Mouse (Mus musculus): ENCODE data around the gene Gm20388.

DNA sequence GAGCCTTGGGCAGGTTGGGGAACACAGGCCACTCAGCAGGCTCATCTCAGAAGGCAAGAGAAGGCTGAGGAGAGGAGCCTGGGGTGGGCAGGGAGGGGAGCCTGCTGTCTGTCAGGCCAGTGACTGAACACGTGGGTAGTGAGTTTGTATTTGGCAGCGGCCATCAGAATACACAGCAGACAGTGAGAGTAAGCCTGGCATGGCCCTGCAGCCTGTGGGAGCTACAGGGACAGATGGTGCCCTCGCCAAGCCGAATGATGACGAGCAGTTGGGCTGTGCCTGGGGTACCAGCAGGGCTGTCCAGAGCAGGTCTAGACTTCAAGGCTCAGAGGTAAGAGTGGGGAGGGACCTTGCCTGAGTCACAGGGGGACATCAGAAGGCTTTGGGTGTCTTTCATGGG, 716.7 kb downstream of the Gm20388 start:
- TF ChIP-seq CTCF (IDR thresholded peaks at IDR 0.05; ENCODE audit: extremely low read depth, insufficient read depth, low read length) (no peak), POLR2A (IDR thresholded peaks at IDR 0.05; ENCODE audit: extremely low read depth, insufficient read depth, low read length) (no peak)

All from cortical plate, adult 2 months (tissue).